Mouse (Mus musculus): Measurements from ENCODE around the gene Lrrc8d. TPM values are rescaled to one million over a fixed set of nuclear protein-coding genes. Genes with fewer than 3 reads are reported as not detected.

Gene Lrrc8d
- polyA plus RNA-seq, 1 experiment, result 24.8 TPM

DNA sequence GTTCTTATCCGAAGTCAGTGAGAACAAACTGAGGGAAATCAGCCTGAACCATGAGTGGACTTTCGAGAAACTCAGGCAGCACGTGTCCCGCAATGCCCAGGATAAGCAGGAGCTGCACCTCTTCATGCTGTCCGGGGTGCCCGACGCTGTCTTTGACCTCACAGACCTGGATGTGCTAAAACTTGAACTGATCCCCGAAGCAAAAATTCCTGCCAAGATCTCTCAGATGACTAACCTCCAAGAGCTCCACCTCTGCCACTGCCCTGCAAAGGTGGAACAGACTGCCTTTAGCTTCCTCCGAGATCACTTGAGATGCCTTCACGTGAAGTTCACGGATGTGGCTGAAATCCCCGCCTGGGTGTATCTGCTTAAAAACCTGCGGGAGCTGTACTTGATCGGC, 113.3 kb downstream of the Lrrc8d start:
- H3K36me3 ChIP-seq (ENCODE audit: control insufficient read depth, insufficient read depth), result peaks cover 4% of the 10 kb centered on the region
- TF ChIP-seq MAX (IDR thresholded peaks at IDR 0.05; ENCODE audit: low read depth), result no peak
- TF ChIP-seq TCF12 (IDR thresholded peaks at IDR 0.05; ENCODE audit: insufficient read depth, poor library complexity, severe bottlenecking), result no peak
- no peak overlapping the region for H3K4me2 ChIP-seq (ENCODE audit: low read depth)
- no peak overlapping the region for H3ac ChIP-seq (ENCODE audit: control insufficient read depth, insufficient read length)
- no peak overlapping the region for H3K4me3 ChIP-seq
- no peaks in the 10 kb centered on the region for H3K27me3 ChIP-seq (ENCODE audit: control insufficient read depth, insufficient read depth, insufficient read length)
- H3K79me2 ChIP-seq (ENCODE audit: control insufficient read depth, insufficient read depth), result no peaks in the 10 kb centered on the region

DNA sequence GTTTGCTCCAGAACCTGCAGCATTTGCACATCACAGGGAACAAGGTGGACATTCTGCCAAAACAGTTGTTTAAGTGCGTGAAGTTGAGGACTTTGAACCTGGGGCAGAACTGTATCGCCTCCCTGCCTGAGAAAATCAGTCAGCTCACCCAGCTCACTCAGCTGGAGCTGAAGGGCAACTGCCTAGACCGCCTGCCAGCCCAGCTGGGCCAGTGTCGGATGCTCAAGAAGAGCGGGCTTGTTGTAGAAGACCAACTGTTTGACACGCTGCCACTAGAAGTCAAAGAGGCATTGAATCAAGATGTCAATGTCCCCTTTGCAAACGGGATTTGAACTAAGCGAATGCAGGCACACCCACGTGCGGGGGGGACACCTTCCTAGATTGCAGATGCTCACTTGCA, 114.2 kb downstream of the Lrrc8d start:
- Histone ChIP-seq H3K79me2 (ENCODE audit: control insufficient read depth, insufficient read depth) (no peaks in the 10 kb centered on the region), H3K4me2 (ENCODE audit: low read depth) (no peak overlapping the region), H3K4me3 (no peak overlapping the region), H3K36me3 (ENCODE audit: control insufficient read depth, insufficient read depth) (peaks cover 4% of the 10 kb centered on the region), H3K27me3 (ENCODE audit: control insufficient read depth, insufficient read depth, insufficient read length) (no peaks in the 10 kb centered on the region), H3ac (ENCODE audit: control insufficient read depth, insufficient read length) (no peak overlapping the region)
- TF ChIP-seq REST (IDR thresholded peaks at IDR 0.05; ENCODE audit: insufficient read depth, insufficient read length), result no peak
- TF ChIP-seq MAX (IDR thresholded peaks at IDR 0.05; ENCODE audit: low read depth), result no peak
- no peak for TF ChIP-seq TCF3 (IDR thresholded peaks at IDR 0.05; ENCODE audit: insufficient read length, low read depth)
- TF ChIP-seq TCF12 (IDR thresholded peaks at IDR 0.05; ENCODE audit: insufficient read depth, poor library complexity, severe bottlenecking), result no peak
- TF ChIP-seq POLR2A (IDR thresholded peaks at IDR 0.05; ENCODE audit: insufficient read length, low read depth), result no peak
- TF ChIP-seq MYOG (IDR thresholded peaks at IDR 0.05; ENCODE audit: control insufficient read depth in 1 of 3, insufficient read depth in 1 of 3, insufficient read length in 2 of 3, low read depth in 2 of 3), result no peak
- TF ChIP-seq MYOD1 (IDR thresholded peaks at IDR 0.05; ENCODE audit: control insufficient read depth in 1 of 3, insufficient read length in 2 of 3, low read depth in 2 of 3), result no peak
- TF ChIP-seq SRF (IDR thresholded peaks at IDR 0.05; ENCODE audit: control insufficient read depth, insufficient read length, low read depth), result no peak

DNA sequence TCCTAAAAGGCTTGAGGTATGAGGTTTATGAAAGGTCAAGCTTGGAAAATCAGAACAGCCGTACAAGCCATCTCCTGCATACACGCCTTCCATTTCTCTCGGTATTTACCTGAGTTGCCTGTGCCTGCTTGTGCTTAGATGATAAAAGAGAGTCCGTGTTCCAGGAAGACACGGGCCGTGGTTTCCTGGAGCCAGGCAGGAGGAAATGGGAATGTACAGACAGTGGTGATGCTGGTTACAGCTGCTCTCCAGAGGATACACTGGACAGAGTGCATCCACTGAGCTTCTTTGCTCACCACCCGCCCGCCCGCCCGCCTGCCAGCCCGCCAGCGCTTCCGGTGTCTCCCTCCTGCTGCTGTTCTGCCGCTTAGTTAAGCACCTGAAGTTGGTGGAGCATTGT, 116.3 kb downstream of the Lrrc8d start:
- H3ac ChIP-seq (ENCODE audit: control insufficient read depth, insufficient read length), result no peak overlapping the region
- no peaks in the 10 kb centered on the region for H3K27me3 ChIP-seq (ENCODE audit: control insufficient read depth, insufficient read depth, insufficient read length)
- no peak overlapping the region for H3K4me2 ChIP-seq (ENCODE audit: low read depth)
- no peak overlapping the region for H3K4me3 ChIP-seq
- TF ChIP-seq REST (IDR thresholded peaks at IDR 0.05; ENCODE audit: insufficient read depth, insufficient read length) (no peak), E2F4 (IDR thresholded peaks at IDR 0.05; ENCODE audit: insufficient read depth) (no peak), TCF12 (IDR thresholded peaks at IDR 0.05; ENCODE audit: insufficient read depth, poor library complexity, severe bottlenecking) (no peak), MYOG (IDR thresholded peaks at IDR 0.05; ENCODE audit: control insufficient read depth in 1 of 3, insufficient read depth in 1 of 3, insufficient read length in 2 of 3, low read depth in 2 of 3) (no peak), MAX (IDR thresholded peaks at IDR 0.05; ENCODE audit: low read depth) (no peak), MYOD1 (IDR thresholded peaks at IDR 0.05; ENCODE audit: control insufficient read depth in 1 of 3, insufficient read length in 2 of 3, low read depth in 2 of 3) (no peak), POLR2AphosphoS2 (IDR thresholded peaks at IDR 0.05; ENCODE audit: insufficient read length, low read depth) (no peak), TCF3 (IDR thresholded peaks at IDR 0.05; ENCODE audit: insufficient read length, low read depth) (no peak), CEBPB (IDR thresholded peaks at IDR 0.05; ENCODE audit: insufficient read depth, poor library complexity, severe bottlenecking) (no peak), USF1 (IDR thresholded peaks at IDR 0.05; ENCODE audit: low read depth) (no peak), POLR2A (IDR thresholded peaks at IDR 0.05; ENCODE audit: insufficient read length, low read depth) (no peak), SRF (IDR thresholded peaks at IDR 0.05; ENCODE audit: control insufficient read depth, insufficient read length, low read depth) (no peak)
- peaks cover 4% of the 10 kb centered on the region for H3K36me3 ChIP-seq (ENCODE audit: control insufficient read depth, insufficient read depth)
- no peaks in the 10 kb centered on the region for H3K79me2 ChIP-seq (ENCODE audit: control insufficient read depth, insufficient read depth)

DNA sequence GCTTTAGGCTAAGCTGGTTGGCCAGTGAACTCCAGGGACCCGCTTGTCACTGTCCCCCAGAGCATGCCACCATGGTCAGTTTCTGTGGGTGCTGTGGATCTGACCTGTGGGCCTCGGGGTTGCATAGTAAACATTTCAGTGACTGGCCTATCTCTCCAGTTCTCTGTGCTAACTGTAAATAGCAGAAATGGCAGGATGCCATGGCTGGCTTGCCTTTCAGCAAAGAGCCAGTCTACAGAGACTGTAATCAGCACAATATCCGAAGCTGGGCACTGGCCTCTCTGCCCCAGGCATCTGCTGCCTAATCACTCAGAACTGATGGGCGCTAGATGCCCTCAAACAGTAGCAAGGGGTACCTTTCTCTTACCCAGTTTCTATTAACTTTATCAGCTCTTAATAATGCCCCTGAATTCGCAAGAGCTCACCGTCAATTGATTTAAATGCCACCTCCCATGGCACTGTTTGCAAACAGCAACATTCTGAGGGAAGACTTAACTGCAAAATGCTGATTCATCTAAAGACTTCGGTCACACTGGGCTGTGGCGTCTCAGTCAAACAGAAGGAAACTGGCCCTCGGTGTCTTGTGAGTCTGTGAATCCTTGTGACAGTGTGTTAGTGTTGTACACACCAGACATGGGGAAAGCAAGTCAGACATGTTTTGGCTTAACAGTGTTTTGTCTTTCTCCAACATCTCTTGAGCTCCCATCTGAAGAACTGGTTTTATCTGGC, 117.6 kb downstream of the Lrrc8d start:
- Histone ChIP-seq H3K4me3 (no peak overlapping the region), H3ac (ENCODE audit: control insufficient read depth, insufficient read length) (no peak overlapping the region), H3K79me2 (ENCODE audit: control insufficient read depth, insufficient read depth) (no peaks in the 10 kb centered on the region), H3K4me2 (ENCODE audit: low read depth) (no peak overlapping the region), H3K36me3 (ENCODE audit: control insufficient read depth, insufficient read depth) (peaks cover 4% of the 10 kb centered on the region), H3K27me3 (ENCODE audit: control insufficient read depth, insufficient read depth, insufficient read length) (no peaks in the 10 kb centered on the region)
- TF ChIP-seq USF1 (IDR thresholded peaks at IDR 0.05; ENCODE audit: low read depth) (no peak), MYOD1 (IDR thresholded peaks at IDR 0.05; ENCODE audit: control insufficient read depth in 1 of 3, insufficient read length in 2 of 3, low read depth in 2 of 3) (no peak), POLR2AphosphoS2 (IDR thresholded peaks at IDR 0.05; ENCODE audit: insufficient read length, low read depth) (no peak)

DNA sequence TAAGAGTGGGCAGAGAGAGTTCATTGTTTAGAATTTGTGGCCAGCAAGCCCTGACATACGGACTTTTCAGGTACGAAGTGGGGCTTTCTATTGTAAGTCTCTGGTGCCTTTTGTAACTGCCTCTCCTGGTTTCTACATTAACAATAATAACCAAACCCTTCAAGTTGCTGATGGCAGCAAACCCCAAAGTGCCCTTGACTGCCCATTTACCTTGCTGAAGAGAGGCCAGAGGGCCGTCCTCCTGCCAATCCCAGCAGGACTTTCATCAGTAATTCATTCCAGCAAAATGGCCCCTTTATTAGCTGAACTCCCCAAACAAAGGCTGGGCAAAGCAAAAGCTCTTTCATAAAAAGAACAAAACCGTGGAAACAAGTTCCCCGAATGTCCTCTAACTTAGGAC, 118.6 kb downstream of the Lrrc8d start:
- TF ChIP-seq MYOD1 (IDR thresholded peaks at IDR 0.05; ENCODE audit: control insufficient read depth in 1 of 3, insufficient read length in 2 of 3, low read depth in 2 of 3) (no peak), CEBPB (IDR thresholded peaks at IDR 0.05; ENCODE audit: insufficient read depth, poor library complexity, severe bottlenecking) (no peak), POLR2A (IDR thresholded peaks at IDR 0.05; ENCODE audit: insufficient read length, low read depth) (no peak), TCF3 (IDR thresholded peaks at IDR 0.05; ENCODE audit: insufficient read length, low read depth) (no peak), MAX (IDR thresholded peaks at IDR 0.05; ENCODE audit: low read depth) (no peak), E2F4 (IDR thresholded peaks at IDR 0.05; ENCODE audit: insufficient read depth) (no peak), POLR2AphosphoS2 (IDR thresholded peaks at IDR 0.05; ENCODE audit: insufficient read length, low read depth) (no peak), MYOG (IDR thresholded peaks at IDR 0.05; ENCODE audit: control insufficient read depth in 1 of 3, insufficient read depth in 1 of 3, insufficient read length in 2 of 3, low read depth in 2 of 3) (no peak), SRF (IDR thresholded peaks at IDR 0.05; ENCODE audit: control insufficient read depth, insufficient read length, low read depth) (no peak), REST (IDR thresholded peaks at IDR 0.05; ENCODE audit: insufficient read depth, insufficient read length) (no peak), TCF12 (IDR thresholded peaks at IDR 0.05; ENCODE audit: insufficient read depth, poor library complexity, severe bottlenecking) (no peak), USF1 (IDR thresholded peaks at IDR 0.05; ENCODE audit: low read depth) (no peak)
- no peak overlapping the region for H3K4me3 ChIP-seq
- H3ac ChIP-seq (ENCODE audit: control insufficient read depth, insufficient read length), result no peak overlapping the region

More for the DNA sequence above, 118.6 kb downstream of the Lrrc8d start:
- Histone ChIP-seq H3K36me3 (ENCODE audit: control insufficient read depth, insufficient read depth) (no peaks in the 10 kb centered on the region), H3K79me2 (ENCODE audit: control insufficient read depth, insufficient read depth) (no peaks in the 10 kb centered on the region), H3K4me2 (ENCODE audit: low read depth) (no peak overlapping the region), H3K27me3 (ENCODE audit: control insufficient read depth, insufficient read depth, insufficient read length) (no peaks in the 10 kb centered on the region)

Data from myocyte (in vitro differentiated cells).